Mouse (Mus musculus): ENCODE data around the gene E4f1.

The E4f1 gene

DNA sequence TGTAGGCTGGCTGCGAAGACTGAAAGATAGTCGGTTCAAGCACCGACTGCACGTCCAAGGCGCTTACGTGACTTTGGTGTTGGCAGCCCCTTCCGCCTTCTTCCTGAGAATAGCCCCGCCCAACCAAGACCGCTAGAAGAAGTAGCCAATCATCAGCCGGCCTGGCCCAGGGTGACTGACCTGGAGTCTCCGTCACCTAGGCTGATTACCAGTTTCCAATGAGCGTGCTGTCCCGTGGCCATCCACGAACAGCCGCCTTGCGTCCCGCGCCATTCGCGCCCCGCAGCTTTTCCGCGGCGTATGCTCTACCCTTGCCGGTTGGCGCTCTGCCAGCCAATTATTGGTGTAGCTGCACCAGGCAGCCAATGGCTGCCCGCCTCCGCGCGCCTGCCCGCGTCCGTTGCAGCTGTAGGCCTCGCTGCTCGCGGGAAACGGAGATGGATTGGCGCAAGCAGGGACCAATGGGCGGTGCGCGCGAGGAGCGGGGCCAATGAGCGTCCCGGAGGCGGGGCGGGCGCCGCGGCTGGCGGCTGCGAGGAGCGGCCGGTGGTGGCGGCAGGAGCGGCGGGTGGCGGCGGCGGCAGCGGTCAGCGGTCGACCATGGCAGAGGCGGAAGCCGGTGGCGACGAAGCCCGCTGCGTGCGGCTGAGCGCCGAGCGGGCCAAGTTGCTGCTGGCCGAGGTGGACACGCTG is at the start of gene E4f1, which contains the start of gene Pgp:
Gene E4f1 (minus strand): TSS at position 404 of the 693 bp plus-strand sequence.
Gene Pgp (plus strand): TSS at position 483 of the 693 bp plus-strand sequence.
- DNase-seq, result peak; percentile 96 to 98

DNA sequence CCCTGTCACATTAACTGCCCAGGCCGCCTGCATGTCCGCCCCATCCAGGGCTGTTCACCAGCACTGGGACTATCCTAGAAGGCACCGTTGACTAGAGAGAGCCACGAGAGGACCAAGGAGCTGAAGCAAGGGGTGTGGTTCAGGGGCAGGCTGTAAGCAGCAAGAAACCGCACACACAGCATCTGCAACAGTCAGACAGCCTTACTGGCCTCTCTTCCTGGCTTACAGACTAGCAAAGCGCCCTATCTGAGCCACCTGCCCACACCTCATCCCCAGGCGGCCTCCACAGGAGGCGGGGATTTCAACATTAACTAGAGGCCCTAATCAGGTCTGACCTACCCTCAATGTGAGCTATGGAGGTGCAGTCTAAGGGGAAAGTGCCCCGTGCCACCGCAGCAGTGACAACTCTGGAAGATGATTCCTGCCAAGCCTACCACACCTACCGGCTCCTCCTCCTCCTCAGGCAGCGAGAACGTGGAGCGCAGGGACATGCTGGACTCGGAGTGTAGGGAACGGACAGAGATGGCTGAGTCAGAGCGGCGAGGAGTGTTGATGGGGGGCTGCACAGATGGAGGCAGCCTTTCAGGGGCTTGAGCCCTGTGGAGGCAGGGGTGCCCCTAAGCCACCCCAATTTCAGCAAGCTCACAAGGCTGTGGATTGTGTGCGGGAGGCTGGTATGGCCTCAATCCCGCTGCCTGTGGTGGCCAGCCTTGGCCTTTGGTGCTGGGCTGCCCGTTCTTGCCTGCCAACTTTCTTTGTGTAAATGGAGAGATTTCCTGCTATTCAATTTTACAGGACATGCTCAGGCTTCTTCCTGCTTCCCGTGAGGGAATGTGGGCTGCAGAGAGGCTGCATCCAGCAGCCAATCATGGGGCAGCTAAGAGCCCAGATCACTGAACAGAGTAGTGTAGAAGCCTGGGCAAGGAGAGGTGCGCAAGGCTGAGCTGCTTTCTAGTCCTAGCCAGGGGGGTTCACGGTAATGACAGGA is 44.5 kb upstream of the E4f1 start:
- no peak for DNase-seq

- DNase-seq, result peak in 1 of 2 experiments; percentile 24
Measured at GRCm38 (mm10) chr17:24513609-24514008, 43.5 kb upstream of the E4f1 start.

GRCm38 (mm10) chr17:24507806-24508460 is 37.8 kb upstream of the E4f1 start:
- DNase-seq, result no peak

GRCm38 (mm10) chr17:24507129-24507664 is 37.1 kb upstream of the E4f1 start:
- DNase-seq, result no peak

GRCm38 (mm10) chr17:24506332-24507070 is 36.4 kb upstream of the E4f1 start:
- no peak for DNase-seq

DNA sequence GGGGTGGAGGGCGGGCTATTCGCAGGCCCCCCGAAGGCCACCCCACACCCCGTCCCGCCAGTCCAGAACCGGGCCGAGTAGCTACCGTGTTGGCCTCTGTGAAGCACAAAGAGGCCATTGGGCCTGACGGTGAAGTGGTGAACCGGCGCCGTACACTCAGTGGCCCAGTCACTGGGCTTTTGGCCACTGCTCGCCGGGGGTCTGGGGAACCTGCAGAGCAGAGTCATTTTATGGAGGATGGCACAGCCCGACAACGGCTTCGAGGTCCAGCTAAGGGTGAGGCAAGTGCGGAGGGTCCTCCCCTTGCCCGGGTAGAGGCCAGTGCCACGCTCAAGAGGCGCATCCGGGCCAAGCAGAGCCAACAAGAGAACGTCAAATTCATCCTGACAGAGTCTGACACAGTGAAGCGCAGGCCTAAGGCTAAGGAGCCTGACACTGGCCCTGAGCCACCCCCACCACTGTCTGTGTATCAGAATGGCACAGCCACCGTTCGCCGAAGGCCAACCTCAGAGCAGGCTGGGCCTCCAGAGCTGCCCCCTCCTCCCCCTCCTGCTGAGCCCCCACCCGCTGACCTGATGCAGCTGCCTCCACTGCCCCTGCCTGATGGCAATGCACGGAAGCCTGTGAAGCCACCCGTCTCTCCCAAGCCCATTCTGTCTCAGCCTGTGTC is 35.3 kb upstream of the E4f1 start:
- DNase-seq, result no peak

DNA sequence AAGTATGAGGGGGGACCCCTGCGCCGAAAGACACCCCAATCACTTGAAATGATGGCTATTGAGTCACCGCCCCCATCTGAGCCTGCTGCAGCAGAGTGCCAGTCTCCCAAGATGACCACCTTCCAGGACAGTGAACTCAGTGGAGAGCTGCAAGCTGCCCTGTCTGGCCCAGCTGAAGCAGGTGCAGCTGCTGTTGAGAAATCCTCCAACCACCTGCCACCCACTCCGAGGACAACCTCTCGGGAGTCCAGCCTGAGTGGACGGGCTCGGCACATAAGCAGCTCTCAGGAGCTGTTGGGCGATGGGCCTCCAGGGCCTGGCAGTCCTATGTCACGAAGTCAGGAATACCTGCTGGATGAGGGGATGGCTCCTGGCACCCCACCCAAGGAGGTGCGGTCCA is 34.0 kb upstream of the E4f1 start:
- DNase-seq, result no peak

GRCm38 (mm10) chr17:24502208-24502607 is 32.1 kb upstream of the E4f1 start:
- no peak for DNase-seq

GRCm38 (mm10) chr17:24496026-24496425 is 25.9 kb upstream of the E4f1 start:
- DNase-seq, result no peak

DNA sequence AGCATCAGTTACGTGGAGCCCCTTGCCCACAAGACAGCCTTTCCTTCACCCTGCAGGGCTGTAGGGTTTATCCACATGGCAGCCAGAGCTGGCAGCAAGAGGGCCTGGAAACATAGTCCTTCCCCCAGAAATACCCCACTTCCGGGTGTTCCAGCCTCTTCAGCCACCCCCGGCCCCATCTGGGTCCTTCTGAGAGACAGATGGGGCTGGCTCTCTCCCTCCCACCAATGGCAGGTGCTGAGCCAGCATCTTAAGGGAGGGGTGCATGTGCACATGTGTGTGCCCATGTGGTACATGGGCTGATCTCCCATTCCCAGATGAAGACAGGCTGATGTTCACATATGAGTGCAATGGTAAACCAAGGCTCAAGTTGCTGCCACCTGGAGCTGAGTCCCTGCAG is 25.3 kb upstream of the E4f1 start:
- DNase-seq, result no peak

- DNase-seq, result peak in 1 of 2 experiments; percentile 36
Measured at GRCm38 (mm10) chr17:24494627-24495335, 24.7 kb upstream of the E4f1 start.

- DNase-seq, result no peak
Measured at GRCm38 (mm10) chr17:24490399-24490798, 20.3 kb upstream of the E4f1 start.

DNA sequence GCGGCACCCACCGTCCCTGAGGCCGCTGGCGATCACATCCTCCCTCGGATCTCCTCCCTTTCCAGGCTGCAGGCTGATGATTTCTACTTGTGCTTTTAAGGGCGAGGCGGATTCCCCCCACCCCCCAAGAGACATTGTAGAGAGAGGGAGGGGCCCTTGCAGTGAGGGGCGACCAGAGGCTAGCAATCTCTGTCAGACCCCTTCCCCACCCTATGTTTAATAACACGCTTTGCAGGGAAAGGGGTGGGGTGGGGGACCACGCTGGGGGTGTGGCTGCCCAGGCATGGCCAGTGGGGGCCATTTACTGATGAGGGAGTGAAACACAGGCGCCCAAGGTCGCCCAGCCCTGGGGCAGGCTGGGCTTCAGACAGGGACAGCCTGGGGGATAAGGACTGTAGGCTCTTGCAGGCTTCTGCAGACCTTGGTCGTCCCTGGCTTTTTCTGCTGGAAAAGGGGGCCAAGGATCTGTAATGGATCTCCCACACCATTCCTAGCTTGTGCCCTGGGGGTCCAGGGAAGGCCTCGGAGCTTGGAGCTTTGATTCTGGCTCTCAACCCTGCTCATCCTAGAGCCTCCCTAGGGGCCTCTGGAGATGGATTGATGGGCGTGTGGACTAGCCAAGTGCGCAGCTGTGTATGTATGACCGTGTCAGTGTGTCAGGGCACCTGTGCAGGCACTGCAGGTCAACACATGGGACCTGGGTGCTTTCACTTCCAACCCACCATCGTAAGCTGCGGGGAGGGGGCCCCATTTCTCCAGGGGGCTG is 19.3 kb upstream of the E4f1 start:
- DNase-seq, result no peak

DNA sequence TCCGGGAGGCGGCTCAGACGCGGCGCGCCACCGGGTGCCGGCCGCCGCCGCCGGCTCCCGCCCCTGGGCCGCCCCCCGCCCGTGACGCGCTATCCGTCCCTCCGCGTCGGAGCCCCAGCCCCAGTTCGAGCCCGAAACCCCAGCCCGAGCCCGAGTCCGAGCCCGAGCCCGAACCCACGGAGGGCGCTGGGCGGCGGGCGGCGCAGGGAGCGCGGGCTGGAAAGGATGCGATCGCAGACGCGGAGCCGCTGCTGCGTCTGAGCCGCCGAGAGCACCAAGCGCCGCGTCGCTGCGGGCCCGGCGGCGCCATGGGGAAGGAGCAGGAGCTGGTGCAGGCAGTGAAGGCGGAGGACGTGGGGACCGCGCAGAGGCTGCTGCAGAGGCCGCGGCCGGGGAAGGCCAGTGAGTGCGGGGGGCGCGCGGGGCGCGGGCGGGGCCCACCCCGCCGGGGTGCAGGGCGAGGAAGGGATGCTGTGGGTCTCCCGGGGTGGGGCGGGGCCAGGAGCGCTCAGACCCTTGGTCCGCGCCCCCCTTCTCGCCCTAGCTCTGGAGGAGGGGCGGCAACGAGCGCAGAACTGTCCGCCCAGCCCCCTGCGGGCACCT is 18.6 kb upstream of the E4f1 start:
- DNase-seq, result peak in 1 of 2 experiments; percentile 16

DNA sequence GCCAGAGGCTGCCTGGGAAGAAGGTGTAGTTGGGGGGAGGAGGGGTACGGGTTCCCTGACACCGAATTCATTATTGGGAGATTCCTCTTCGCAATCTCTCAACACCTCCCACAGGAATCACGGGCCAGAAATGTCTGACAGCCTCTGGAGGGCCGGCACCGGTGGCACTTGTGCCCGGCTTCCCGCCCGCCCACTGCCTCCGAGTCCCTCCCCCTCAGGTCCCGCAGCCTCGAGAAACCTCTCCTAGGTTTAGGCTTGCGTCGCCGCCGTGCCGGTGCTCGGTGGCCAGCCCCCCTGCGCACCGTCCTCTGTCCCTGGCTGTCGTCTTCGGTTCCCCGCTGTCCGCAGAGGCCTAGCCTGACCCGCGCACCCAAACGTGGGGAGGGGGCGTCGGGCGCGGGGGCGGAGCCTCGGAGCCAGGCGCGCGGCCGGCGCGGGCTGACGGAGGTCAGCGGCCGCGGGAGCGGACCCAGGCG is 18.1 kb upstream of the E4f1 start, which contains the start of gene Caskin1:
Gene Caskin1 (plus strand): TSS at position 416 of the 476 bp plus-strand sequence.
- DNase-seq, result no peak

- DNase-seq, result peak in 1 of 2 experiments; percentile 26
Measured at GRCm38 (mm10) chr17:24485090-24485860, 15.2 kb upstream of the E4f1 start.

GRCm38 (mm10) chr17:24483495-24483894 is 13.4 kb upstream of the E4f1 start:
- DNase-seq, result no peak

Measured in thymus, postnatal 36 days (tissue).